Mouse (Mus musculus): ENCODE data around the gene Mdga2.

The Mdga2 gene

DNA sequence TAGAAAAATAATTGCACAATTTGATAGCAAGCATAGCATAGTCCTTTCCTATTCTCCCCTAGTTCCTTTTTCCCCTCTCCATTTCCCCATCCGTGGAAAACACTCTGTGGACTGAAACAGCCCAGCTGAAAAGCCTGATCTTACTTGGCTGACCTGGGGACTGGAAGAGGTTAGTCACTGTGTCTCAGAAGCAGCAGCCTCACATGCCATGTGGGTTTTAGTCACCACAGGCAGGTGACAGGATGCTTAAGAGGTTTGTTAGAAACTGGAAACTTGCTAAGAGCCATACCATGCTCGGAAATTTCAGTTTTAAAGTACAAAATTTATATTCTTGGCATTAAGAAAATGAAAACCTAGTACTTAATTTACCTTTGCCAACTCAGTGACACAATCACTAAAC is 514.9 kb downstream of the Mdga2 start:
- in situ Hi-C loops (cut with MboI): no loop called here

DNA sequence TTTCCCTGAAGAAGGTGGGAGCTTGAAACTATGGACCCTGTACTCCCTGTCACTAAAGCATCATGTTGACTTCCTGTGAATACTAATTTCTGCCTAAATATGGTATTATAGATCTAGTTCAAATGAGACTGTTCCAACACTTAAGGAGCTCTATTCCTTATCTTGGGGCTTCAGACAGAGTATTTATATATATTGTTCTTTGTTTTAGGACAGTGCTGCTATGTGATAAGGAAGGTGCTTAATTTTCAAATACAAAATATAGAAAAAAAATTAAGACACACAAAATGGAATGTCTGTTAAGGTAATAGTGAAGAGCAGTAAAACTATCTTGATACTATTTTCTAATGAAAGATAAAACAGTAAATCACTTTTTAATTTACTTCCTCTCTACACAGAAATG is 517.3 kb downstream of the Mdga2 start:
- in situ Hi-C loops (cut with MboI): no loop called here

DNA sequence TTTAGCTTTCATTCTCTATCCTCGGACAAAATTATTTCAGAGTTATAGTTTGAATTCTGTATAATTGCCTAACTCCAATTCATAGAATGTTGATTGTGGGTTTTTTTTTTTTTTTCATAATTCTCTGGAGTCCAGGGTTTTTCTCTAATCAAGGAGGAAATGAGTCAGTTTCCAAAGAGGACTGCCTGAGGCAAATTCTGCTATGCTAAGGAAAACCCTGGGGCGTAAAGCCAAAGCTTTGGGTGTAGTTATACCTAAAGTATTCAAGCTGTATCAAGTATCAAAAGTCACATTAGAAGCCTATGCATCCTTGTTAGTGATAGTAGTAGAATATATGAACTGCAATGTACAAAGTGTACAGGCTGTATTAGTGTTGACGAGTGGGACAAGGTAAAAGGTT is 519.6 kb downstream of the Mdga2 start:
- in situ Hi-C loops (cut with MboI): no loop called here

DNA sequence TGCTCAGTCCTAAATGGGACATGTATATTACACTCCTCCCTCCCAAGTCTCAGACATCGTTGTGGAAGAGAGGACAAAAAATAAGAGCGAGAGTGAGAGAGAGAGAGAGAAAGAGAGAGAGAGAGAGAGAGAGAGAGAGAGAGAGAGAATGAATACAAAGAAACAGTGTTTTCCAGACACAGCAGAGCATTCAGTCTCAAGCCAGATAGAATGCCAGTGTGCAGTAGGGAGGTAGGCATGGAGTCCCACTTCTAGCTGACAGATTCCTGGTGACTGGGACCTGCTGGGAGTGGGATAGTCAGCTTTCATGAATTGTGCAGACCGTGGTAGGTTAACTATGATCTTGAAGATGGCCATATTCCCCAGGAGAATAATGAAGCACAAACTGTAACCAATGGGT is 542.8 kb downstream of the Mdga2 start:
- in situ Hi-C loops (cut with MboI): no loop called here

DNA sequence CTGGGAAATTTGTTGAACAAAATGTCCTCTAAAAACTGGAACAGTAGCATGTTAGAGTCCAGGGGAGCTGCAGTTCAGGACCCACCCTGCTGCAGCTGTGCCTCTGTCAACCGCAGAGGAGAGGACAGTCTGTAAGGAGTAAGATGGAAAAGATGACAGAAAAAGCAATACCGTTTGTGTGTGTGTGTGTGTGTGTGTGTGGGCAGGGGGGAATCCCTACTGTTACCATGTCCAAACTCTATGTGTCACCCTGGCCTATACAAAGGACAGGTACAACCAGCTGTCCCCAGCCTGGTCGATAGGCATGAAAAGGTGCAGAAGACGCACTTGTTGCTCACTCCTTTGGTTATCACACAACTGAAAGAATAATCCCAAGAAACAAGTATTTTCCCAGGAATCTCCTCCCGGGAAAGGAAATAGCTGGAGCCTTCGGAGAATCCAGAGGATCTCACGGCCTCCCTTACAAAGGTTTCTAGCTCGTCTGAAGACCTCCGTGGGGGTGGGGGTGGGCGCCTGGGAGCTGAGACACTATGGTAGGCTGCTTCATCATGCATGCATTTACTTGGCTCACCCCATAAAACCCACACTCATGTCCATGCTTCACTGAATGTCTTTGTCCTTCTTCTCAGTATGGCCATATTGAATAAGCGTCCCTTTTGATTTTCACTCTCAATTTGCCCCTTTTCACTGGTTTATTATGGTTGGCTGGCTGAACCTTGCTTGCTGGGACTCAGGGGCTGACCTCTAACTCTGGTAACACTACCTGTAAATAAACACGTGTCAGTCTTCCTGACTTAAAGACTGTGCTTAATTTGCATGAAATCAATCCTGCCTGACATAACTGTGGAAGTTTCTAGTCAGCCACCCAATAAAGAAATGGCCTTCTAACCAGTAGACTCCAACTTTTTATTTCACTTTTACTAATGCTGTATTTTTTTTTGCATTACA is 573.5 kb downstream of the Mdga2 start:
- in situ Hi-C loops (cut with MboI): no loop called here

DNA sequence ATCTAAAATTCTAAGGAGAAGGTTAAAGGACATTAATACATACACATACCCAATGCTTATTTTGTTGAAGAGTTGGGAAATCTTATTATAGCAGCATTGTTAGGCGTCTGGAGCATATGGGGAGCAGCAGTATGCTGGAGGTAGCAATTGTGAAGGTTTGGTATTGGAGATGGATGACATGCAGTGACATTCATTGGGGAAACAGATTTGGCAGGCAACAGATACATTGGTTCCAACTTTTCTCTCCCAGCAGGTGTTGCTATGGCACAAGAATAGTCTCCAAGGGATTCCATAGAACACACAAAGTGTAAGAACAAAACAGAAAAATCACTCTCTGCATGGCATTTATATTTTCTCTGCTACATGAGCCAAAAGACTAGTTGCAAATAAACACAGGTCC is 581.9 kb downstream of the Mdga2 start:
- in situ Hi-C loops (cut with MboI): no loop called here

DNA sequence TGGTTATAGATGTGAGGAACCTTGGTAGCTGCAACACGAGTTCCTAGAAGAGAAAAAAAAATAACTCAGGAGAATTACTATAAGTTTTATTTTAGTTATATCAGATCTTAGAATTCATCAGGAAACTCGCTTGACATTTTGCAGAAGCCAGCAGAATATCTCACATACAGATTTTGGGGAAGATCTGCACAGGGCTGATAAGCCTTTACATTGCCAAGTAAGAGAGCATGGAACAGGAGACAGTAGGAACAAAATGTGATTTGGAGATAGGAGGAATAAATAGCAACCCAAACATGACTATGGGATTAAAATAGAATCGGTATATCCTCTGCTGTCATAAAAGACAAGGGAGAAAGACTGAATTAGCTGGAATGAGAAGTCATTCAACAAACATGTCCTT is 602.4 kb downstream of the Mdga2 start:
- in situ Hi-C loops (cut with MboI): no loop called here

DNA sequence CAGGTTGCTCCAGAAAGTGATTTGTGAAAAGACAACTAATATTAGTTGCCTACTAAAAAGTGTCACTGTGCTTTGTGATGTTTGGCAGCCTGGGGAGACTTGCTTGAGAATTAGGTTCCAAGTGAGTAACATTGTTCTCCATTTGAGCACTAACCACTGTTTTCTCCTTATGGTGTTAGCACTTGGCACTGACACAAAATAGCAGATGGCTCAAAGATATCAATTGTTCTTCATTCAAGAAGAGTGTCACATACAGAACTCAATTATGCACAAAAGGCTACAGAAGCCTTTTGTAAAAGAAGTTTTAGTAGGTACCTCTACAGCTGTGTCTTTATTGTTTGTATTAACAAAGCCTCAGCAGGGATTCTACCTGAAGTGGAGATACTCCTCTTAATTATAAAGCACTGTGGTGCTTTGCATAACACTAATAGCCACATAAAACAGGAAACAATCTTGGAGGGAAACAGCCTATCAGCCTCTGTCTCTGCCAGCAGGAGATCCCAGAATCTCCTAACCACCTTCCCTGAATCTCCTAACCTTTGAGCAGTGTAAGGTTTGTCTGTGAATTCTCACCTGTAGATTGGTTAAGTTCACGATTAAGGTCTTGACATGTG is 630.6 kb downstream of the Mdga2 start:
- in situ Hi-C loops (cut with MboI): no loop called here

DNA sequence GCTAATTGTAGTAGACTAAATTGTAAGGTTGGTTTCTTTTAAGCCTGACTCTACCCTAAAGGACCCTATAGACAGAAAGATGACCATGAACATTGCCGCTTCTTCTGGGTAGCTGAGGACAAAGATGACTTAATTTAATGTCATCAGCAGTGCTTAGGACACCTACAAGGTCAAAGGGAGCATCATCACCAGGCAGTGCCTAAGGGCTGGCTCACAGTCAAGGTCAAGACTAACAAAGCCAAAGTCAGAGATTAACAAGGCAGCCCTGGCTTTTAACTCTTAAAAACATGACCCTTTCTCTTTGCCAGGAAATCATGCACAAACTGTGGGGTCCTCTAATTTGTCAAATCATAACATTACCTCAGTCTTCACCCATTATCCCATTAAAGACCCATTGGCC is 657.0 kb downstream of the Mdga2 start:
- in situ Hi-C loops (cut with MboI): no loop called here

DNA sequence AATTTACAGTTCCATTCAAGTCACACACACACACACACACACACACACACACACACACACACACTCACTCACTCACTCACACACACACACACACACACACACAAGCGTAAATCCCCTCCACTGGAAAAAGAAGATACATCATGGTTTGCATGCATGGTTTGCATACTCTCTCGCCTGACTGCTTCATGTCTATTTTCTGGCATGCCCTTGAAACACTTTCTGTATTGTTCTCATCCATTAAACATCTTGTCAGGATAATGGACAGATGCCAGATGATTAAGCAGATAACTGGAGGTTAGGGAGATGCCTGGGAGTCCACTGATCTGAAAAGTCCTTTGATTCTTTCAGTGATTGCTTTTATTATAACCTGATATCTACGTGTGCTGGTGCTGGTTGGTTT is 665.5 kb downstream of the Mdga2 start:
- in situ Hi-C loops (cut with MboI): no loop called here

DNA sequence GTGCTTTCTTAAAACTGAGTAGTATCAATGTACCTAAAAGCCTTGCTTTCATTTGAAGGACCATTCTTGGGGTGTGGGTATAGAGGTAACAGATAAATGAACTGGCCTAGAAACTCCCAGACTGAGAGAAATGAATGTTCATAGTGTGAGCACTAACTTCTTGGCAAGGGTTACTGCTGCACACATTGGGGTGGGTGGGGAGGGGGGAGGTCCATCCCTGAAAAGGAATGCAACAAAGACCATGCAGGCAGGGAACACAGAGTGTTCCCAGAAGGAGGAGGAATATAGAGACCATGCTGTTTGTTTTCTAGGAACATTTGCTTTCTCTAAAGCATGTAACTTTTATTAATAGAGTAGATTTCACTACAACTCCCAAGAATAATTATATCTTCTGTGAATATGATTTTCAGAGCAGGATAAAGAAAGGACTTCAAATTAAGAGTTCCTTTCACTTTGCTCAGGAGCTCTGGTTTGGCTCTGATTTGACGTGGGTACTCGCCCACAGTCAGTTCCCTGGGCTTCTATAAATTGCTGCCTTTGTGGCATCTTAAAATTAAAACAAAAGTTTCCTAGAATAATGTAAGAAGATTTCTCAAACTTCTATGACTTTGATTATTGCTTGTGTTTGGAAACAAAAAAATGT is 666.0 kb downstream of the Mdga2 start:
- in situ Hi-C loops (cut with MboI): no loop called here

DNA sequence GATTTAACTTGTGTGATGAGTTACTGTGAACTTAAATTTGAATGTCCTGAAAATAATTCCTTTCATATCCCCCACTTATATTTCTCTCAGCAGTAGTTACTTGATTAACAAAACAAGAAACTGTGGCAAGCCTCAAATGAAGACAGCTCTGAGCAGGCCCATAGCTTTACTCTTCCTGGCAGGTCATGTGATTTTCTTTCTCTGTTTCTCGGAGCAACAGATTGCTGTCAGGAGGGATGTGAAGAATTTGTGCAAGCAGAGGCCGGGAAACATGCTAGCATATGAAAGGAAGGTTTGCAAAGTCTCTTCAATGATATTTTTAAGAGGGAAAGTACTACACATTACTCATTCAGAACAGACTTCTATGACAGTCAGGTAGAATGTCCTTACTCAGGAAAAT is 697.4 kb downstream of the Mdga2 start:
- in situ Hi-C loops (cut with MboI): no loop called here

DNA sequence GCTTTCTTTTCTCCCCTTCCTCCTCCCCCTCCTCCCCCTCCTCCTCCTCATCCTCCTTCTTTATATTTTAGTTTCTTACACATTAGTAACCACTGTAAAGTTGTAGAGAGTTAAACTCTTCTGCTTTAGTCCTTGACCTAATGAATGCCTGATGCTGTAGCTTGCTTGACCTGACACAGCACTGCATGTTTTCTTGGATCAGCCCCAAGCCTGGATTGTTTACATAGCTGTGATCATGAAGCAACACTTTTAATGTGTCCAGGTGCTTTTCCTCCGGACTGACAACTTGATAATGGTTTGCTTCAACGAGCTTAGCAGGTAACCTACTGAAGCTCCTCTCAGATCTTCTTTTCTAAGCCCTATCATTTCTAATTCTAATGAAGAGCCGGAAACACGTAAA is 723.1 kb downstream of the Mdga2 start:
- in situ Hi-C loops (cut with MboI): no loop called here

DNA sequence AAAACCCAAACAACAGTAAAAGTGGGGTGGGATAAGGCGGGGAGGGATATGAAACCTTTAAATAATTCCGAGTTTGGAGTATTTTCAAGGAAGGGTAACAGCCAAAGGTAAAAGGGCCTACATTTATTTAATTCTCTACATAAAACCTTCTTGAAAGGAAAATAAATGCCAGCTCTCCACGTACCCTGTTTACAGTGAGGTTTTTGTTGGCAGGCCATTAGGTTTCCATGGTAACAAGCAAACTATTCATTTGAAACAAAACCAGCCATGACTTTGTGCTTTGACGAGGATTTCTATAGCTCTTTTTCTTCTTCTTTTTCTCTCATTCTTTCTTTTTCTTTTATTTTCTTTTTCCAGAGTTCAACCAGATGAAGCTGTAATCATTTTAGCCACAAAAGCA is 751.5 kb downstream of the Mdga2 start:
- in situ Hi-C loops (cut with MboI): no loop called here

DNA sequence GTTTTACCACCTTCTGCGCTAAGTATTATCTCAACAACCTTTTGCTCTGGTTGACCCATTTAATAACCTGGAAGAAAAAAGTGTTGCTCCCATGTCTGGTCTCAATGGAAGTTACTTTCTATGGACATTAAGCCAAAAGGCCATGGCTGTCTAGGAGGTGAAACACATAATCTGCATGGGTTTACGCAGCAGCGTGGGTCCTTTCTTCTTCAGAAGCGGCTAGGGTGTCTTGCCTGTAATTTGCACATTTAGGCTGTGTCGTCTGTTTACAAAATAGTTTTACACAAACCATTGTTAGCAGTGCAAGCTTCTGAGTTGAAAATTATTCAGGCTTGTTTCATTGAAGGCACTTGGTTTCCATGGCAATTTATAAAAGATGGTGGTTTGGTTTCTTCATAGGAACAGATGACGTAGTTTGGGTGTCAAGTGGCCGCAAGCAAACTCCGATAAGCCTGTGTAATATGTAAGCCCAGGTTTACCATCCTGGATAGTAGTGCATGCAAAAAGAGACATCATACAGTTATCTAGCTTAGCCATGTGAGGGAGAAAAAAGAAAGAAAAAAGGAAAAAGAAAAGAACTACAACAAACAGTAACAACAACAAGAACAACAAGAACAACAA is 752.0 kb downstream of the Mdga2 start:
- in situ Hi-C loops (cut with MboI): no loop called here

DNA sequence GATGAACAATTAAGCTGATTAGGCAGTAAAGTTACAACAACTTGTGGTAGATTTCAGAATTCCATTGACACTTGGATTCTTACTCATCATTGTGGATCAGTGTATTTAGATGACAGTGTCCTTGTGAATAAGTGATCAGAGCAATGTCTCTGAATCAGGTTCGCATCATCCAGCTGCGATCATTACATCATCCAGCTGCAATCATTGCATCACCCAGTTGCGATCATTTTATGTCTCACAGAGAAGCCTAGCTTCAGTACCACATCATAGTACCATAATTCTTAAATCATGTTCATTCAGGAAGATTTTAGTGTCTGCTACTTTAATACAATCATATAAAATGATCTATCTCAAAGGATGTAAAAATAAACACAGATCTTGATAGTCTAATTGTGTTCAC is 756.8 kb downstream of the Mdga2 start:
- in situ Hi-C loops (cut with MboI): no loop called here

DNA sequence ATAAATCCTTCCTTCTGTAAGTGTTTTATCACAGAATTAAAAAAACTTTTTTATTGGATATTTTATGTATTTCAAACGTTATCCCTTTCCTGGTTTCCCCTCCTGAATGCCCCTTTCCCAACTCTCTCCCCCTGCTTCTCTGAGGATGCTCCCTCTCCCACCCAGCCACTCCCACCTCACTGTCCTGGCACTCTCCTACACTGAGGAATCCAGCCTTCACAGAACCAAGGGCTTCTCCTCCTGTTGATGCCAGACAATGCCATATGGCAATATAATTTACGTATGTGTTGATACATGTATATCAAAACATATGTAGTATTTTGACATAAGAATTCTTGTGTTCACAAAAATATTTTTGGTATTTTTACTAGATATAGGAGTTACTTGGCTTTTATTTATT is 779.0 kb downstream of the Mdga2 start:
- in situ Hi-C loops (cut with MboI): no loop called here
